Mouse (Mus musculus): Measurements from ENCODE around the gene Sphk1. TPM values are rescaled to one million over a fixed set of nuclear protein-coding genes. Genes with fewer than 3 reads are reported as not detected.

Sphk1 gene
- polyA plus RNA-seq, 1 experiment from 2014 or later = 6.4 TPM

DNA sequence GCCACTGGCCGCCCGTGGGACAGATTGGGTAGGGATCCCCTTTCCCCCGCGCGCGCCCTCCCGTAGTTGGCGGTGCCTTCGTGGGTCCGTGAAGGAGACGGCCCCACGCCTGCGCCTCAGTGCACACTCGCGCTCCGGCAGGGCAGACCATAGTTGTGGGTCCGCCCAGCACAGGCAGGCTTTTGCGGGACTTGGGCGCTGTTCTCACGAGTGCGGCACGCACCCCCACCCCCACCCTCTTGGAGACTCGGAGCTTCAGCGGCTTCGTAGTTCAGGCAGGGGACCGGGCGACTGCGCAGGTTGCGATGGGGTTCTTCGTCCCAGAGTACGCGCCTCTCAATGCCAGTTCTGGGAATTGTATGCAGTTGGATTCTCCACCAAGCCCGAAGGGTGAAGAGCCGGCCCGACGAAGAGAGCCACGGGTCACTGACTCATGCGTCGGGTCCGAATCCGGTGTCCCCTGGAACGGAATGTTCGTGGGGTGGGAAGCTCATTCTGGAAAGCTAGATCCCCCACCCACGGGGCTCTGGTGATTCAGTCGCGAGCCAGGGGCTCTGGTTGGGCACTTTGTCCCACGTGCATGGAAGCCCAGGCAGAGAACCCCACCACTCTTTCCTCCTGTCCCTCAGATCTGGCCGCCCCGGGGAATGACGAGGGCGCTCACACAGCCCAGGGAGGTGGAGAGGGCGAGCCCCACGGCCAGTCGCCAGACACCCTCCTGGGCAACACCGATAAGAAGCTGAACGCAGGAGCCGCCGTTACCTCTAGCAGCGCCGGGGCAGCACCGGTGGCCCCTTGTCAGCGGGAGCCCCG lies 2.8 kb downstream of the Sphk1 start:
- DNase-seq (ENCODE audit: low spot score) = peak; percentile 65
- Histone ChIP-seq H3K27ac (replicated peaks) (peak overlapping the region; percentile 68), H3K4me1 (peaks cover 45% of the 10 kb centered on the region), H3K4me3 (peak overlapping the region; percentile 65), H3K27me3 (ENCODE audit: low read depth, poor library complexity, severe bottlenecking) (peaks cover 74% of the 10 kb centered on the region), H3K9me3 (replicated peaks) (no peaks in the 10 kb centered on the region), H3K36me3 (peaks cover 20% of the 10 kb centered on the region)
- WGBS = 1% methylated on average over 62 of the region's 63 CpGs

DNA sequence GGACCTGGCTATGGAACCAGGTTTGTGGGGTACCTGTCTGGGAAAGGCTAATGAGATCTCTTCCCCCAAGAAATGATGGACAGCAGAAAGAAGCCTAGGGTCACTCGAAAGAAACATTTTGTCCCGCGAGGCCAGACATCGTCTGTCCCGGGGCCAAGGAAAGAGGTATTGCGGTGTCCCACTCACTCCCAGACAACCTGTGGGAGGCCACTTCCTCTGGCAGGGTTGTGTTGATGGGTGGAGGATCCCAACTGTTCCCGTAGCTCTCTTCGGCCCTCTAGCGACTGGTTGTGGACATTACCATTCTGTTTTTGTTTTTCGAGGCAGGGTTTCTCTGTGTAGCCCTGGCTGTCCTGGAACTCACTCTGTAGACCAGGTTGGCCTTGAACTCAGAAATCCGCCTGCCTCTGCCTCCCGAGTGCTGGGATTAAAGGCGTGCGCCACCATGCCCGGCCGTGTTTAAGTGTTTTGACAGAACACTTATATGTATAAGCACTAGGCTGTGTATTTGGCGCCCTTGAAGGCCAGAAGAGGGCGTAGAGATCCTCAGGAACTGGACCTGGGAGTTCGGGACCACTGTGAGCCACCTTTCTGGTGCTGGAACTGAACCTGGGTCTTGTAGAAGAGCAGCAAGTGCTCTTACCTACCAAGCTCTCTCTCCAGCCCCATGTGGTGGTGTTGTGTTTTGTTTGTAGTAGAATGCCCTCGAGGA lies 3.6 kb downstream of the Sphk1 start:
- peak; percentile 76 for DNase-seq (ENCODE audit: low spot score)
- no peak overlapping the region for H3K27ac ChIP-seq (replicated peaks)
- H3K36me3 ChIP-seq = peaks cover 28% of the 10 kb centered on the region
- H3K27me3 ChIP-seq (ENCODE audit: low read depth, poor library complexity, severe bottlenecking) = peaks cover 67% of the 10 kb centered on the region
- H3K4me1 ChIP-seq = peaks cover 45% of the 10 kb centered on the region
- H3K9me3 ChIP-seq (replicated peaks) = no peaks in the 10 kb centered on the region
- peak overlapping the region; percentile 65 for H3K4me3 ChIP-seq
- whole genome bisulfite sequencing = 20% methylated on average over 20 of the region's 20 CpGs

DNA sequence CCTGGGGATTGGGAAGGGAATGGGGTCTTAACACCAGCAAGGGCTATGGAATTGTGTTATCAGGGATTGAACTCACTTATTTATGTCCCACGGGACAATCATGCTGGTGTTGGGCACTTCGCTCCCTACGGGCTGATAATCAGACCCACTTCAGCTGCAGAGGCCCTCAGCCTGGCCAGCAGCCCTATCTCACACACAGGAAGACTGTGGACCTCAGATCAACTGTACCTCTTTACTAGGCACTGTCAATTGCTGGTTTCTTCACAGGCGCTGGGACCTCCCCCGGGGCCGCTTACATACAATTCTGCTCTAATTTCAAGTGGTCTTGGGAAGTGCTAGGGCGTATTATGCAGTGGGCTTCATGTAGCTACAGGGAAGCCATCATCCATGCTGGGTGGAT lies 6.0 kb downstream of the Sphk1 start:
- WGBS = 87% methylated on average over 7 of the region's 7 CpGs
- peaks cover 52% of the 10 kb centered on the region for H3K36me3 ChIP-seq
- peaks cover 44% of the 10 kb centered on the region for H3K27me3 ChIP-seq (ENCODE audit: low read depth, poor library complexity, severe bottlenecking)
- DNase-seq (ENCODE audit: low spot score) = no peak
- no peak overlapping the region for H3K4me3 ChIP-seq
- no peaks in the 10 kb centered on the region for H3K9me3 ChIP-seq (replicated peaks)
- no peak overlapping the region for H3K27ac ChIP-seq (replicated peaks)
- H3K4me1 ChIP-seq = peaks cover 25% of the 10 kb centered on the region

DNA sequence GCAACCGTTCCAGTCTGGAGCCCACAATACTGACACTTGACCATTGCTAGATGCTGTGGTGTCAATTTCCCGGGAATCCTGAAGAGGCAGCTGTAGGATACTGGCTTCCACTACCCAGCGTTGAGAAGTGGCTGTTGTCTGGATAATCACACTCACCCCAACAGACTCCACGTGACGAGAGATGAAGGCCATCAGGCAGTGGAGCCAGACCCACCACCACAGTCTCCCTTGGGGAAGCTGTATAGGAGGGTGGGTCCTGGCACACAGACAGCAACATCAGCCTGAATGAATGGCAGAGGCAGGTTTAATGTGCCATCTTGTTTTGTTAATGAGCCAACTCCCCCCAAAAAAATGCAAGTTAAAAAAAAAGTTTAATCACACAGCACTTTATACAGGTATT lies 6.7 kb downstream of the Sphk1 start:
- H3K4me1 ChIP-seq = peaks cover 18% of the 10 kb centered on the region
- no peak overlapping the region for H3K27ac ChIP-seq (replicated peaks)
- H3K4me3 ChIP-seq = no peak overlapping the region
- 78% methylated on average over 5 of the region's 5 CpGs for whole genome bisulfite sequencing
- no peaks in the 10 kb centered on the region for H3K9me3 ChIP-seq (replicated peaks)
- no peak for DNase-seq (ENCODE audit: low spot score)
- H3K27me3 ChIP-seq (ENCODE audit: low read depth, poor library complexity, severe bottlenecking) = peaks cover 37% of the 10 kb centered on the region
- peaks cover 59% of the 10 kb centered on the region for H3K36me3 ChIP-seq

DNA sequence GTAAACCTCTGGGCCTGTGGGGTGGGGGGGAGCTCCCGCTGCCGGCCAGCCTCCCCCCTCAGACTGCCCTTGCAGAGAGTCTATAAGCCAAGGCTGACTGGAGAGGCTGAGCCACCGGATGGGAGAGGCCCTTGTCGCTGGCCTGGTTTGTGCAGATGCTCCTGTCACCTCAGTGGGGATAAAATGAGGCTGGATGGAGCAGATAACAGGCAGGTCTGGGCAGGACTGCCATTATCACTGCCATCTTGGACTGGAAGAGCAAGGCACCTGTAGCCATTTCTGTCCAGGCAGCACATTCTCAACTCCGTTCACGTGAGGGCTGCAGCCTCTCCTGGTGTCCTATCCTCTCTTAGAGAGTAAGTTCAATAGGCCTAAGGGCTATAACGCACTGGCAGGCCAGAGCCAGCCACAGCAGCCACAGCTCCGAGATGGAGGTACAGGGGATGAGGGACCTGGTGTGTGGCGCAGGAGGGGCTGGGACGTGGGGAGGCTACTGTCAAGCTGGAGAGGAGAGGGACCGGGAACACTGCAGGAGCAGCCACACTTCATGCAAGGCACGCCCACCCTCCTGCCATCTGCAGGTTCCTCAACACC lies 7.5 kb downstream of the Sphk1 start:
- WGBS = 86% methylated on average over 12 of the region's 12 CpGs
- DNase-seq (ENCODE audit: low spot score) = no peak
- peaks cover 9% of the 10 kb centered on the region for H3K4me1 ChIP-seq
- H3K36me3 ChIP-seq = peaks cover 67% of the 10 kb centered on the region
- H3K4me3 ChIP-seq = no peak overlapping the region
- H3K27me3 ChIP-seq (ENCODE audit: low read depth, poor library complexity, severe bottlenecking) = peaks cover 29% of the 10 kb centered on the region
- no peak overlapping the region for H3K27ac ChIP-seq (replicated peaks)
- no peaks in the 10 kb centered on the region for H3K9me3 ChIP-seq (replicated peaks)

DNA sequence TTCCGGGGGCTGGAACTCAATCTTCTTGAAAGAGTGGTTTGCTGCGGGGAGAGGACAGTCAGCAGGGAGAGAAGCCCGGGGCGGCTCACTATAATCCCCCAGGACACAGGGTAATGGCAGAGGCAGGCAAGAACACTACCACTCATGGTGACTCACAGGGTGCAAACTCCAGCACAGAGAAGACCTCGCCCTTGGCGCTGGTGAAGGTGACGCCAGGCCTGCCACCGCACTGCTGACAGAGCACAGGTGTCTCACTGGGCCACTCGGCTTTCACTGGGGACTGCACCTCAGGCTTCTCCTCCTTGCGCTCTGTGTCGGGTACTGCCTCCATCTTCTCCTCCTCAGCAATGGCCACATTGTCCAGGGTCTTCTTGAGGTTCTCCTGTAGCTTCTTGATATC lies 10.5 kb downstream of the Sphk1 start:
- no peak for DNase-seq (ENCODE audit: low spot score)
- Histone ChIP-seq H3K4me1 (no peaks in the 10 kb centered on the region; the same call in 1 of the 2 replicates), H3K9me3 (replicated peaks) (no peaks in the 10 kb centered on the region), H3K27ac (replicated peaks) (no peak overlapping the region), H3K36me3 (peaks cover 94% of the 10 kb centered on the region), H3K4me3 (no peak overlapping the region), H3K27me3 (ENCODE audit: low read depth, poor library complexity, severe bottlenecking) (no peaks in the 10 kb centered on the region; the same call in 1 of the 2 replicates)
- WGBS = 96% methylated on average over 11 of the region's 11 CpGs

DNA sequence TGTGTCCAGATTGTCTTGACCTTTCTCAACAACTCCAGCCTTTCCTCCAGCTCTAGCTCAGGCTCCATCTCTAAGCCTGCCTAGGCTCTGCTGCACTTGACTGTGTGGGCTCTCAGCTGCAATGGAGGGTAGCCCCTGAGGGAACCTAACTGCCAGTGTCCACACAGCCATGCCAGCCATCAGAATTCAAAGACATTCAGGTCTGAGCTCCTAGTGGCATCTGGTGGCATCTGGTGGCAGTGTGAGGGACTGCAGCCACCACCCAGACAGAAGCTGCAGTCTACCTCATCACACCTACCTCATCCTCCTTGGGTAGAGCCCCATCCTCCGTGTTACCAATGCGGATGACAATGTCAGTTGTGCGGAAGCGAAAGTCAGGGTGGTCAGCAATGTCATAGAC lies 12.4 kb downstream of the Sphk1 start:
- Histone ChIP-seq H3K9me3 (replicated peaks) (no peaks in the 10 kb centered on the region), H3K36me3 (peaks cover 100% of the 10 kb centered on the region), H3K4me3 (no peak overlapping the region), H3K27me3 (ENCODE audit: low read depth, poor library complexity, severe bottlenecking) (no peaks in the 10 kb centered on the region), H3K4me1 (no peaks in the 10 kb centered on the region; the same call in 1 of the 2 replicates), H3K27ac (replicated peaks) (no peak overlapping the region)
- no peak for DNase-seq (ENCODE audit: low spot score)
- 81% methylated on average over 4 of the region's 4 CpGs for WGBS

DNA sequence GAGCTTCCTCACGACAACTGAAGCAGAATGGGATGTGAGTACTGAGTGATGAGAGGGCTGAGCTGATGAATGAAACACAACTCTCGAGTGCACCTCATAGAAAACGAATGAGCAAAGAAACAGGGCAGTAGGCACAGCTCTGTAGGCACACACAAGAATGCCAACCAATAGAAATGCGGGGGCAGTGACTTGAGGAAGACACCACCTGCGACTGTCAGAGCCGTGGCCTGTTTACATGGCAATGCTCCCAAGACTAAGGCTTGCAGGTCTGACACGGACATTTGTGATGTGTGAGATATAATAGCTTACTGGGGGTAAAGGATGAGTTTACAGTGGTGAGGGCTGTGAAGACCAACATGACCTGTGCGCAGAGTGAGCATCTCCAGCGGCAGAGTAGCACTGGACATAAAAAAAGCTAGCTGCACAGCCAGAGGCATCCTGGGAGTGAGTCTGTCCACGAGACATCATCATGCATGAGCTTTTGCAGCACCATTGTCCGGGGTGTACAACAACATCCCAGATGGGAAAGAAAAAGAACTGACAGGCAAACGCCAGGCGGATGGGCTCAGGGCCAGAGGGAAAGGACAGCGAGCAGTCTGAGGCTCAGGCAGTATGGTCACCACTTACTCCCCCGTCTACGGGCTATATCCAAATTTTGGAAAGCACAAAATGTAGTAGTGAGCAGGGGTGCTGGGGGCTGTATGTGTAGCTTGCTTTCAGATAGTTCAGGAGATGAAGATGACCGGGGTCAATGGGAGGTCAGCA lies 16.8 kb downstream of the Sphk1 start:
- no peak for DNase-seq (ENCODE audit: low spot score)
- 92% methylated on average over 17 of the region's 17 CpGs for WGBS
- H3K4me3 ChIP-seq = no peak overlapping the region
- peaks cover 68% of the 10 kb centered on the region for H3K36me3 ChIP-seq
- peaks cover 13% of the 10 kb centered on the region for H3K4me1 ChIP-seq
- no peaks in the 10 kb centered on the region for H3K27me3 ChIP-seq (ENCODE audit: low read depth, poor library complexity, severe bottlenecking)
- H3K27ac ChIP-seq (replicated peaks) = no peak overlapping the region
- no peaks in the 10 kb centered on the region for H3K9me3 ChIP-seq (replicated peaks)

DNA sequence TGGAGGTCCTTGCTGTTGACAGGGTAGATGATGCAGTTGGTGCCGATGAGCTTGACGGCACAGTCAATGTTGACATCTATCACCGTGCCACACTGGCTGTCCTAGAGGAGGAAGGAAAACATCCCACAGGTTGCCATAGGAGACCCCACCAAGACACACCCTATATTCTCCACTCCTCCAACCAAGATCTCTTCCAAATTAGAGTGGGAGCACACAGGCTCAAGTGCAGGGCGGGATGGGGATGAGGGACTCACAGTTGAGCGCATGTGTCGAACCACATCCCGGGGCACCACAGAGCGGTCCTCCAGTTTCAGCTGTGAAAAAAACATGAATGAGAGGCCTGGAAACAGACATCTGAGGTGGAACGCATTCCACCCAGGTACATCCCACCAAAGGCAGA lies 18.1 kb downstream of the Sphk1 start:
- Histone ChIP-seq H3K36me3 (peaks cover 68% of the 10 kb centered on the region), H3K9me3 (replicated peaks) (no peaks in the 10 kb centered on the region), H3K4me1 (peaks cover 13% of the 10 kb centered on the region), H3K27me3 (ENCODE audit: low read depth, poor library complexity, severe bottlenecking) (no peaks in the 10 kb centered on the region), H3K4me3 (no peak overlapping the region), H3K27ac (replicated peaks) (no peak overlapping the region)
- 96% methylated on average over 9 of the region's 9 CpGs for WGBS
- DNase-seq (ENCODE audit: low spot score) = no peak

DNA sequence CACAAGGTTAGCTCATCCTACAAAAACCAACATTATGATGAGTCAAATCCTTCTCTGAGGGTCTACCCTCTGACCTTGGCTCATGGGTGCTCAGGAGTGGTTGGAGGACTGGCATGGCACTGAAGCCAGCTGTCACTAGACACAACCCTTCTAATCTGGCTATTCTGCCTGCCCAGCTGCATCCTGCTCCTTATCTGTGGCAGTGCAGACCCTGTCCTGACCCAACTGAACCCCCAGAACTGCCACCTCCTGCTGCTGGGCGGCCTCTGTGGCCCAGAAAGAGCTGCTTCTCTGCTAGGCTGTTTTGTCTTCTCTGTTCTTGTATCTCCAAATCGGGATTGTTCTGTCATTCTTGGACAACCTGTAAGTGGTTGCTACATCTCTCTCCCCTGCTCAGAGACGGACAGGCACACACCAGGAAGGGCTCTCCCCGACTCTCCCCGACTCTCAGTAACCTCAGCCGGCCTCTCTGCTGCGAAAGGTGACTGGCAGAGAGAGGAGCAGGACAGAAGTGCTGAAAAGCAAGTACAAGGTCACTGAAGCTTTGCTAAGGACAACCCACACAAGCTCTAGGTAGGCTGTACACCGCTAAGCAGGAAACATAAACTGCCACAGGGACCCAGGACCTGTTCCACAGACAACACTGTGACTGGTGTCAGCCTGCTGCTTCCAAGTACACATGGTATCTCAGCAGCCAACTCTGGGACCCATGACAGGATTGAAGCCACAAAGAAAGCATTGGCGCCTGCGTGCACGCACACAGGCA lies 18.7 kb downstream of the Sphk1 start:
- Histone ChIP-seq H3K4me1 (peaks cover 18% of the 10 kb centered on the region), H3K27ac (replicated peaks) (no peak overlapping the region), H3K27me3 (ENCODE audit: low read depth, poor library complexity, severe bottlenecking) (no peaks in the 10 kb centered on the region), H3K9me3 (replicated peaks) (no peaks in the 10 kb centered on the region), H3K36me3 (peaks cover 62% of the 10 kb centered on the region), H3K4me3 (no peak overlapping the region)
- 91% methylated on average over 11 of the region's 11 CpGs for WGBS
- no peak for DNase-seq (ENCODE audit: low spot score)

DNA sequence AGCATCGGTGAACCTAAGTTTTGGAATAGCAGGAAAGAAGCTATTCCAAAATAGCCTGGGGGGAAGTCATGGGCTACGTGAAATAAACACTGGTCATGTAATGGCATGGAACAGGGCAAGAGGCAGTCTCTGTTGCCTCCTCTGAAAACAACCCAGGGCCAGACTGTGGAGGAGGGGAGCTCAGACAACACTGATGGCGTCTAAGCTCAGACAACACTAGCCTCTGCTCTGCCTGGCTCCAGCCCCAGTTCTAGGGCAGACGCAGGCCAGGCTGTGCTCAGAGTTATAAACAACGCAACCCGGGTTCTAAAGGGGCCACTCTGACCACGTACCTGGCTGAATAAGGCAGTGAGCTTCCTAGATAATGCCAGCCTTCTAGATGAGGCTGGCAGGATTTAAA lies 20.0 kb downstream of the Sphk1 start:
- Histone ChIP-seq H3K4me3 (no peak overlapping the region), H3K36me3 (peaks cover 50% of the 10 kb centered on the region), H3K4me1 (peaks cover 30% of the 10 kb centered on the region), H3K27me3 (ENCODE audit: low read depth, poor library complexity, severe bottlenecking) (no peaks in the 10 kb centered on the region), H3K9me3 (replicated peaks) (no peaks in the 10 kb centered on the region), H3K27ac (replicated peaks) (no peak overlapping the region)
- no peak for DNase-seq (ENCODE audit: low spot score)
- WGBS = 81% methylated on average over 7 of the region's 7 CpGs

DNA sequence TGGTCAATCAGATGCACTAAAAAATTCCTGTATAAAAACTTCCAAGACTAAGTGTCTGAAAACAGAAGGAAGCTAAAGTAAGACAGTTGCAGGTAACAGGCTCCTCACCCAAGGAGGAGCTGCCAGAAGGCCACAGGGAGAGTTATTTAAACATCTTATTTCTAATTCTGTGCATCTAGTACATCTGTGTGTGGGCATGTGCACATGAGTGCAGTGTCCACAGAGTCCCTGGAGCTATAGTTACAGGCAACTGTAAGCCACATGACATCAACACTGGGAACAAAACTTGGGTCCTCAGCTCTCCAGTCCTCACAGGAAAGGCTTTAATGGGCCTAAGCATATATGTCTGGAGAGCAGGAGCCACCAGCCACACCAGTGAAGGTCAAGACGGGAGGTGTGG lies 21.5 kb downstream of the Sphk1 start:
- 89% methylated on average over 1 of the region's 1 CpGs for WGBS
- Histone ChIP-seq H3K4me3 (no peak overlapping the region), H3K27me3 (ENCODE audit: low read depth, poor library complexity, severe bottlenecking) (no peaks in the 10 kb centered on the region), H3K9me3 (replicated peaks) (no peaks in the 10 kb centered on the region), H3K27ac (replicated peaks) (no peak overlapping the region), H3K4me1 (peaks cover 37% of the 10 kb centered on the region), H3K36me3 (peaks cover 35% of the 10 kb centered on the region)
- no peak for DNase-seq (ENCODE audit: low spot score)

All from midbrain, embryonic 10.5 days (tissue).